Mouse (Mus musculus): Measurements from ENCODE around the gene Trap1.

GRCm38 (mm10) chr16:4100374-4100773 is 22.7 kb upstream of the Trap1 start:
- TF ChIP-seq POLR2A (IDR thresholded peaks at IDR 0.05; ENCODE audit: low read depth, low read length) (no peak), CTCF (IDR thresholded peaks at IDR 0.05; ENCODE audit: borderline replicate concordance, insufficient read depth, low read length) (no peak)
